Mouse (Mus musculus): Measurements from ENCODE around the gene Rp2.
"Not testable (repeated sequence)": the region's sequence is repeated elsewhere in the genome, so short reads cannot be mapped to it uniquely, and the experiment has no call there.

Gene Rp2

GRCm38 (mm10) chrX:20364391-20365365, at the start of gene Rp2:
Gene Rp2 (plus strand): TSS chrX:20364481.
- DNase-seq (ENCODE audit: low read depth, low spot score) = peak; percentile 81

DNA sequence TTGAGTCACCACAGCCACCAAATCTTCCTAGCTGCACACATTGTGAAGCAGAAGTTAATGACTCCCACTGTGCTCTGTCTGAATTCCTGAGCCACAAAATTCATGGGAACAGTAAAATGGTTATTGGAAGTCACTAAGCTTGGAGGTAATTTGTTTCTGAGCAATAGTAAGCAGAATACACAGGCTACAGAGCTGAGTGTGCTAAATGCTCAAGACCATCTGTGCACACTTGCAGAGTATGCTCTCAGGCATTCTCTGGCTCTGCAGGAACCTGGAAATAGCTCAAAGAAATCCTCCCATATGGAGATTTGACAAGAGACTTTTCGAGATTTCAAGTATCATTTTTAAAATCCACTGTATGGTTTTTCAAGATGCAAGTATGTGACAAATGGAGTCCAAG, 31.5 kb upstream of the Rp2 start:
- DNase-seq (ENCODE audit: low read depth, low spot score) = no peak

- peak; percentile 14 for DNase-seq (ENCODE audit: low read depth, low spot score)
Measured at GRCm38 (mm10) chrX:20335722-20336121, 28.6 kb upstream of the Rp2 start.

DNA sequence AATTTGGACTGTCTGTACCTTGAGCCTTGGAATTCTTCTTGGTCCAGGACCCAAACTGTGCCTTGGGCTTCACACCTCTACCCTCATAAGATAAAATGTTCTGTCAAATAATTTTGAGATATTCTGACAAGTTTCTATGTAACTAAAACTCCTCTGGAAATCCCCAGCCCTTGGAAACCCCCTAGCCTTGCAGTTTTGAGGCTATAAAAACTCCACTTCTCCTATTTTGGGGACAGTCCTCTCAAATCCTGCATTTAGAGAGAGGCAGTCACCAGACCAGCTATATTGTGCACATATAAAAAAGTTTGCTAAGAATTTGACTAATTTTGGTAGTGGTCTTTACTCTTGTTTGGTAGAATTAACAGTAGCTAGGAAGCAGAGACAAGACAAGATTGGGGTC, 19.3 kb upstream of the Rp2 start:
- DNase-seq (ENCODE audit: low read depth, low spot score) = no peak

DNA sequence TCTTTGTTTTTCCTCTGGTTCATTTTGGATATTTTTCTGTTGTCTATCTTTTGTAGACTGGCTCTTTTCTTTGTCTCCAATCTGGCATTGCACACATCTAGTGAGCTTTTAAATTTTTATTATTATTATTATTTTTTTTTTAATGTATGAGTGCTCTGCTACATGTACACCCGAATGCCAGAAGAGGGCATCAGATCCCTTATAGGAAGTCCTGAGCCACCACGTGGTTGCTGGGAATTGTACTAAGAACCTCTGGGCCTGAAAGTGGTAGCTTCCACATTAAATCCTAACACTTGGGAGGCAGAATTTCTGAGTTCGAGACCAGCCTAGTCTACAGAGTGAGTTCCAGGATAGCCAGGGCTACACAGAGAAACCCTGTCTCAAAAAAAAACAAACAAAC, 17.9 kb upstream of the Rp2 start:
- DNase-seq (ENCODE audit: low read depth, low spot score) = no peak

DNA sequence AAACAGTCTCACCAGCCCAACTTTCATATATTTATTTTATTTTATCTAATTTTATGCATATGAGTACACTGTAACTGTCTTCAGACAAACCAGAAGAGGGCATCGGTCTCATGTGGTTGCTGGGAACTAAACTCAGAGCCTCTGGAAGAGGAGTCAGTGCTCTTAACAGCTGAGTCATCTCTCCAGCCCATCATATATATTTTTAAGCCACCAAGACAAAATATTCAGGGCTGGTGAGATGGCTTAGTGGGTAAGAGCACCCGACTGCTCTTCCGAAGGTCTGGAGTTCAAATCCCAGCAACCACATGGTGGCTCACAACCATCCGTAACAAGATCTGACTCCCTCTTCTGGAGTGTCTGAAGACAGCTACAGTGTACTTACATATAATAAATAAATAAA, 14.0 kb upstream of the Rp2 start:
- DNase-seq (ENCODE audit: low read depth, low spot score) = not testable (repeated sequence)

GRCm38 (mm10) chrX:20355283-20355682, 9.0 kb upstream of the Rp2 start:
- no peak for DNase-seq (ENCODE audit: low read depth, low spot score)

DNA sequence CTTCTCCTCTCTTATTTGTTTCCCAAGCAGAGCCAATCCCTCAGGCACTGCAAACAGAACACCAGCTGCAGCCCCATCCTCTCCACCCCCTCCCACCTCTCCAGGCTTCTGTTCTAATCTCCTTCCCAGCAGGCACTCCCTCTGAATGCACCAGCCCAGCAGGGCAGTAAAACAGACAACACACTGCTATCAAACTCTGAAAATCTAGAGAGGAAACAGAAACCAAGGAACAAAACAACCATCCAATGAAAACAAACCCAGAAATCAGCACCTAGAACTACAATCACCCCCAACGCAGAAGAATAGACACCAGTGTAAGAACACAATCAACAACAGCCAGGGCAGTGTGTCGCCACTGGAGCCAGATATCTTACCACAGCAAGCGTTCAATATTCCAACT, 8.0 kb upstream of the Rp2 start:
- no peak for DNase-seq (ENCODE audit: low read depth, low spot score)

- no peak for DNase-seq (ENCODE audit: low read depth, low spot score)
Measured at GRCm38 (mm10) chrX:20366036-20366435, 1.8 kb downstream of the Rp2 start.

DNA sequence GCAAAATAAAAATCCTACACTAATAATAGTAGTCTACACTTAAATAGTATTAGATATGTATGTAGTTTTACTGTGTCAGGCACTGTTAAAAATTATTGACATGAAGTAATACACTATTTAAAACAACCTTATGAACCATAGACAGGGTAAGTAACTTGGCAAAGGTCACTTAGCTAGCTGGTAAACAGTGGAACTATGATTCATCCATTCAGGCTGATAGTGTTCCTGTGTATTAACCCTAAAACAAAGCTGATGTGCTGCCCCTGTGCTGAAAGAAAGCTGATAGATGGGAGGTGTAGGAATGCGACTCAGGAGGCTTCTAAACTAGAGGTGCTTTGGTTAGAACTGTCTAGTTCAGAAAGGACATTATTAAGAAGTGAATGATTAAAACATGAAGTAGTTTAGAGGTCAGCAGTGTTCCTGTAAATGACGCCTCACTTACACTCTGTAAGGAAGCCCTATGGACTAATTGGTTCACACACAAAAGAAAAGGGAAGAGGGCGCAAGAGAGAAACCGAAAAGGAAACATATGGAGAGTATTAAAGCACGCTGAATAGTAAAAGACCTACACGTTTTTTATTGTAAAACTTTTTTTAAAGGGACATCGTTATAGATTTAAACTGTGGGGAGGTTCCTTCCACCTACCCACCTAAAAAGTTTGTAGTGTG, 15.2 kb downstream of the Rp2 start:
- DNase-seq (ENCODE audit: low read depth, low spot score) = no peak

DNA sequence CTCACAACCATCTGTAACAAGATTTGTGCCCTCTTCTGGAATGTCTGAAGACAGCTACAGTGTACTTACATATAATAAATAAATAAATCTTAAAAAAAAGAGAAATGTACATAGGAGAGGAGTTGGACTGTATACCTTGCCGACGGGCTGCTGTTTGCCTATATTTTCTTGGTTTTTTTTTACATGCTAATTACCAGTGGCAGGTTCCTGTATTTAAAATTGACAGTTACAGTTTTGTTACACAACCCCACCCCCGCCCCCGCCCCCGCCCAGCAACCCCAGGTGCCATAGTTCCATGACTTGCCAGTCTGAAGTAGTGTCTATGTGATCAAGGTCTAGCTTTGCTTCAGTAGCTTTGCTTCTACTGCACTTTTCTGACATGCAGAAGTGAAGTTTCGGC, 18.0 kb downstream of the Rp2 start:
- DNase-seq (ENCODE audit: low read depth, low spot score) = no peak

GRCm38 (mm10) chrX:20387006-20387405, 22.7 kb downstream of the Rp2 start:
- no peak for DNase-seq (ENCODE audit: low read depth, low spot score)

DNA sequence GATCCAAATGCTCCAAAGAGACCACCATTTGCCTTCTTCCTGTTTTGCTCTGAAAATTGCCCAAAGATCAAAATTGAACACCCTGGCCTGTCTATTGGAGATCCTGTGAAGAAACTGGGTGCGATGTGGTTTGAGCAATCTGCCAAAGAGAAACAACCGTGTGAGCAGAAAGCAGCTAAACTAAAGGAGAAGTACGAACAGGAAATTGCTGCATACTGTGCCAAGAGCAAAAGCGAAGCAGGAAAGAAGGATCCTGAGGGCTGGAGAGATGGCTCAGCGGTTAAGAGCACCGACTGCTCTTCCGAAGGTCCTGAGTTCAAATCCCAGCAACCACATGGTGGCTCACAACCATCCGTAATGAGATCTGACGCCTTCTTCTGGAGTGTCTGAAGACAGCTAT, 27.7 kb downstream of the Rp2 start:
- DNase-seq (ENCODE audit: low read depth, low spot score) = not testable (repeated sequence)

DNA sequence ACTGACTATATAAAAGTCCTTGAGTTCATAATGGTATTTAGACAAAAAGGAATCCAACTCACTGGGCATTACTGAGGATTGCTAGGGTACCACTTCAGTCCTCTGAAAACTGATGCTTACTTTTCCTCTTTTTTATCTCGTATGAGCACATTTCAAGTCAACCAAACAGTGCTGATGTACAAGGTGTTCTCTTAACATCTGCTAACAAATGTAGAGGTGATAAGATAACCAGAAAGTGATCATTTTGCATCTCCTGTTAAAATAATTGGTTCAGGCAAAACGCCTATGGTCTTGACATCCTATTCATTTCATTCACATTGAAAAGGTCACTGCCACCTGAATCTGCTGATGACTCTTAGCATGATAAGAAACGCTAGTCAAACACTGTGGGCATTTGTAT, 28.7 kb downstream of the Rp2 start:
- DNase-seq (ENCODE audit: low read depth, low spot score) = no peak

DNA sequence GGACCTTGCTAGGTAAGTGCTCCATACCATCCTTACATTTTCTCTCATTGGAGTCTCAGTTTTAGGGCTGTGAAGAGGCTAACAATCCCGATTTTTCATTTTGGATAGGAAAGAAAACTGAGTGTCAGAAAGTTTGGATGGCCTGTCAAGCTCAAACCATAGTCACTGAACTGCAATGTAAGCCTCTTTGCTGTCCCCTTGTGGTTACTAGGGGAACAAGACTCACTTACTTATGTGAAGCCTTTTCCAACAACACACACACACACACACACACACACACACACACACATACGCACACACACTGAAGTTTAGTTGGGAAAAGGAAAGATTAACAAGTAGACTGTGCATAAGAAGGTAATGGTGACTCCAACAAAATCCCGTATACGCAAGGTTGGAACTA, 39.8 kb downstream of the Rp2 start:
- no peak for DNase-seq (ENCODE audit: low read depth, low spot score)

GRCm38 (mm10) chrX:20406909-20407308, 42.6 kb downstream of the Rp2 start:
- no peak for DNase-seq (ENCODE audit: low read depth, low spot score)

DNA sequence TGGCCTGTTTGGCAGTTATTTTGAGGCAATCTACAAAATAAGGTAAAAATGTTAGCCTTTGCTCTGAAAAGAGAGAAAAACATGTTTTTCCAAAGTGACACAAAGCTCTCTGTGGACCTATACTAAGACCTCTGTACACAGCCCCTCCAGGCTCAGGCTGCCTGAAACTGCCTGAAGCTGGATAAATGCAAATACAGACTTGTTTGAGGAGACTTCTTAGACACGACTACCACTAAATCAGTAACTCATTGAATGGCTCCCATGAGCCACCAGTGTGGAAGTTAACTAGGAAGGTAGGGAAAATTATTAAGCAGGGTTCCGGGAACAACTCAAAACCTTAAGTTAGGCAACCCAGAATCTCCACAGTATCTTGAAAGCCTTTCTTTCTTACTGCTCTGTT, 43.4 kb downstream of the Rp2 start:
- DNase-seq (ENCODE audit: low read depth, low spot score) = no peak

DNA sequence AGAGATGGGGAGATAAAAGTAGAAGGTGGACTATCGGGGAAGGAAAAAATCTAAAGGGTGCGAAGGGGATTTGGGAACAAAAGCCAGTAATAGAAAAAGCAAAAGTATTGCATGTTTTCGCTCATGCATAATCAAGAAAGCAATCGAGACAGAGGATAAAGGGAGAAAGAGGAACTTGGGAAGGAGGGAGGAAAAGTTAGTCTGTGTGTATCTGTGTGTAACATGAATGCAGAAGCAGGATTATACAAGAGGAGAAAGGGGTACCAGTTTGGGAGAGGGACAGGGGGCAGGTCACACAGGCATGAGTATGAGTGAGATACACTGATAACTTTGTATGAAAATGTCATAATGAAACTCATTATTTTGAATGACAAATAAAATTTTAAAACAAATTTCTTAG, 47.1 kb downstream of the Rp2 start:
- DNase-seq (ENCODE audit: low read depth, low spot score) = no peak

GRCm38 (mm10) chrX:20412221-20412620, 47.9 kb downstream of the Rp2 start:
- no peak for DNase-seq (ENCODE audit: low read depth, low spot score)

DNA sequence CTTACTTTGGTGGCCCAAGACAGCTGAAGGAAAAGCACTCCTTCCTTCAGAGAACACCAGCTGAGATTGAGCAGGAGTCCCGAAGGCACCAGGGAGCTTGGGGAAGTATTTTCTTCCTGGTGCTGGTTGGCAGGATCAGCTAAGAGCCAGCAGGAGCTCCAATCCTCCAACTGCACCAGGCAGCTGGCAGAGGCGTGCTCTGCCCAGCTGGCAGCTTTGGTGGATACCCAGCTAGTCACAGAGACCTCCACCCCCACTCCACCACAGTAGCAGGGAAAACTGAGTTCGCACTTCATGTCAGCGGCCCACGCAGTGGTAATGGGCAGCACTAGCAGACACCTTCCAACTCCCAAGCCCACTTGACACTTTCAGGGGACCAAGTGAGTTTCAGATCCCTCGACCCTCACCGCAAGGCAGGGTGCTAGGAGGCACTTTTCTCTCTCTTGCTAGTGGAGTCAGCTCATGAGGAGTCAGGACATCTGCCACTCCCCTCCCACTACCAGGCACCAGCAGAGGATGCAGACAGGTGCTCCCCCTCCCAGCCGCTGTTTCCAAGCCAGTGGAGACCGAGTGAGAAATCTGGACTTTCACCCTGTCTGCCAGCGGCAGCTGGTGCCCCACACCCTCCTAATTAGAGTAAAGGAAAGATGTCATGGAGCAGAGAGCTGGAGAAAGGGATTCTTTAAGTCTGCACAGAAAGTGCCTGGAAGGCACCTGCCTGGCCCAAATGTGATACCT, 50.8 kb downstream of the Rp2 start:
- no peak for DNase-seq (ENCODE audit: low read depth, low spot score)

DNA sequence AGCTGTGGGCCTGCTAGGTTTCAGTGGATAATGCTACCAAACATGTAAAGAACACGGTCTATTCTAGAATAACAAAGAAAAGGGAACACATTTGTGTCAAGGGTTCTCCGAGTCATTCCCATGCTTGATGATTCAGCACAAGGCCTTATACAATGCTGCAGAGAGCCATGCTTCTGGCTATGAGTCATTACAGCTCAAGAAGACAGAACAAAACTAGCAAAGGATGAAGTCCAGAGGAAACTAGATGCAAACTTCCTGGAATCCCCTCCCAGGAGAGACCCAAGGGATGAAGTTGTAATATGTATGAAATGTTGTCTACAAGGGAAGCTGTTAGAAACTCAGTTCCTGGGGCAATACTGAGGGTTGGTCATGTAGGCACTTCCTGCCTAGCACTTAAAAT, 54.2 kb downstream of the Rp2 start:
- no peak for DNase-seq (ENCODE audit: low read depth, low spot score)

- DNase-seq (ENCODE audit: low read depth, low spot score) = no peak
Measured at GRCm38 (mm10) chrX:20419536-20419935, 55.3 kb downstream of the Rp2 start.

Data from forelimb bud, embryonic 11.5 days (tissue).